Mouse (Mus musculus): ENCODE data around the gene Psmb10.

DNA sequence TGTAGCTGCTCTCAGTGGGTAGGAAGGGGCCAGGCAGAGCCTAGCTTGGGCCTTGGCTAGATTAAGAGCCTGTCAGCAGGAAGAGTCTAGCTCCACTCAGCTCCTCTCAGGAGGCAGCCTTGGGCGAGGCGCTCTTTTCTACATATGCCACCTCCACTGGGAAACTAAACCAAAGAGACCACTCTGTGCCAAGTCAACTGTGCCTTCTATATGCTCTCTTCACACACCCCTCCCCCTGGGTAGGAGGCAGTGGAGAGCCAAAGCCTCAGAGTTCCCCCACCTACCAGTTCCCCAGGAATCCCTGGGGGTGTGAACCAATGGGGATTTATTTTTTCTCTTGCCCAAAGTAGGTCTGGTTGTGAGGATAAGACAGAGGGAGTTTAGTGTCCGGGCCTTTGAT, 7.0 kb downstream of the Psmb10 start:
- no peak for TF ChIP-seq CTCF (IDR thresholded peaks at IDR 0.05; ENCODE audit: low read depth)
- no peak for TF ChIP-seq EP300 (IDR thresholded peaks at IDR 0.05; ENCODE audit: low read depth)
